Mouse (Mus musculus): Measurements from ENCODE around the gene Slco3a1.

Slco3a1 gene

DNA sequence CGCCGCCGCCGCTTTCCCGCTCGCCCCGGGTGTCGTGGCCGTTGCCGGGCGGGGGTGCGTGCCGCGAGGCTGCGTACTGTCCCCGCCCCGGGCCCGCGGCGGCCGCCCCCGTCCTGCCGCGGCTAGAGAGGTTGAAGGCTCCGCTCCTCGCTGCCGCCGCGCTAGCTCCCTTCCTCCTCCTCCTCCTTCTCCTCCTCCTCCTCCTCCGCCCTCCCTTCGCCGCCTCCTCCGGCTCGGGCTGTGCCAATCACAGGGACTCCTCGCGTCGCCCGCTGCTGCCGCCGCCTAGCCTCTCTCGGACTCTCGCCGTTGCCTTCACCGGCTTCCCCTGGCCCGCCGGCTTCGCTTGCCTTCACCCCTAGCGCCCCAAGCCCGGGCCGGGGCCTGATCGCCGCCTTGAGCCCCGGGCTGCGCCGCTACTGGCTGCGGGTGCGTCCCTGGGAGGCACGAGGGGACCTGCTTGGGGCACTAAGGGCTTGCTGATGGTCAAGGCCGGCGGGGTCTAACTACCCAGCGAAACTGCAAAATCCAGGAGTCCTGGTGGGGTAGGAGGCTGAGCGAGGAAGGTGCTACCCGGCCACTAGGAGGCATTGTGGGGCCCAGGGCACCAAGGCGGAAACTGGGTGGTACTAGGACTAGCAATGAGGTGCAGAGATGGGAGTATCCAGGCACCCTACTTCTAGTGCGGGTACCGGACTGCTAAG lies at the start of gene Slco3a1:
TSS of gene Slco3a1 (minus strand) at position 173 of the 704 bp plus-strand sequence.
- CTCF ChIA-PET, result interaction anchor here (0.5 to 1.8 kb wide), 13 partner anchors 14 to 556 kb away, joined by 3 to 6 read pairs (median 3); no protein-coding TSS in a partner anchor
- POLR2A ChIA-PET, result no interaction called here

DNA sequence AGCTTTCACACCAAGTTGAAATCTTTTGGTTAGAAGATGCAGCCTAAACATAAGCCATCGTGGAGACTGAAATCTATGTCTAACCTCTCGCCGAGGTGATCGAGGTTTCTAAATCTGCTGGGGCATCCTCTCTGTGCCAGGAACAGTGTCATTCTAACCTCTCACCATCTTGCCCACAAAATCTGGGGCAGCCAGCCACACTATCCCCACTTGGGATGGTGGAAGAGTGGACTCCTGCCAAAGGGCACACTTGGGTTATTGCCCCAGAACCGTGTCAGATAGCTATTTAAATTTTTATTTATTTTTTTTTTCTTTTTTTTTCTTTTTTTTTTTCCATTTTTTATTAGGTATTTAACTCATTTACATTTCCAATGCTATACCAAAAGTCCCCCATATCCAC lies 46.4 kb upstream of the Slco3a1 start:
- ChIA-PET CTCF (no interaction called here), POLR2A (interaction anchor here in 1 of 4 experiments (0.6 kb wide), 1 partner anchor 201 kb away, joined by 5 read pairs; no protein-coding TSS in a partner anchor)

DNA sequence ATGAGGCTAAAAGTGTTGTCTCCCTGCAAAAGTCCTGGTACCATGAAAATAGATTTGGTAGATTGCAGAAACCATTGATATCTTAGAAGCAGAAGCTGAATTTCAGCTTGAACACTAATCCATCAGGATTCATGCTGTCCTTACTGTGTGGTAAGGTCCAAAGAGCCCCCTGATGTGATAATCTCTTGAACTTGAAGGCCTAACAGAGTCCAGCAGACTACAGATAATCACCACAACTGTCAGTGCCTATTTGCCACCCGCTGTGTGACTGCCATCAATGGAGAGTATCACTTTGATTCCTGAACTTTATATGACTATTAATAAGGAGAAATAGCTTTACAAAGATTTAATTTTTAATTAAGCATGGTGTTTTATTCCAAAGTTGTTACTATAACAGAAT lies 24.8 kb upstream of the Slco3a1 start:
- CTCF ChIA-PET, result no interaction called here
- POLR2A ChIA-PET, result interaction anchor here in 1 of 4 experiments (0.7 kb wide), 2 partner anchors 863 to 1051 kb away, joined by 3 read pairs; no protein-coding TSS in a partner anchor

DNA sequence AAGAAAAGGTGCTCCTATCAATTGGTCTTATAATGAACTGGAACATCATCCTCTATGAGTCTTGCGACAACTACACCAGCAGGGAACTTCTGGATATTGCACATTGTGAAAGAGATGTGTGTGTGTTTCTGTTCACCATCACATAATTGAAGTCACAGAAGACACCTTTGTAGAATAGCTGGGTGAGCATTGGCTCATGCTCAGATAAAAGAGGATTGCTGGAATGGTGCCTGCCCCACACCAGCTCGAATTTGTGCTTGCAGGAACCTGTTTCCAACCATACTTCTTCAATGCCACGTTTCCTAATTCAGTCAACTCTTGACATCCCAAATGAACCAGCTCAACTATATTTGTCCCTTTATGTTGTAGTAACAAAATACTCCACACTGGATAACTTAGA lies 21.1 kb upstream of the Slco3a1 start:
- ChIA-PET CTCF (interaction anchor here in 1 of 4 experiments (0.7 kb wide), 1 partner anchor 21 kb away, joined by 3 read pairs; no protein-coding TSS in a partner anchor), POLR2A (interaction anchor here in 1 of 4 experiments (1.0 kb wide), 1 partner anchor 385 kb away, joined by 3 read pairs; no protein-coding TSS in a partner anchor)

- POLR2A ChIA-PET, result no interaction called here
- CTCF ChIA-PET, result interaction anchor here in 3 of 4 experiments (0.5 to 1.8 kb wide), 11 partner anchors 14 to 556 kb away, joined by 3 to 6 read pairs (median 3); no protein-coding TSS in a partner anchor
These were observed 836 bp upstream of the Slco3a1 start for GRCm38 (mm10) chr7:74555416-74555815.

- ChIA-PET POLR2A (interaction anchor here in 2 of 4 experiments (0.6 kb wide), 2 partner anchors 75 to 817 kb away, joined by 3 to 6 read pairs; no protein-coding TSS in a partner anchor), CTCF (interaction anchor here (0.7 to 1.8 kb wide), 5 partner anchors 30 to 557 kb away, joined by 3 read pairs; no protein-coding TSS in a partner anchor)
These were observed 479 bp downstream of the Slco3a1 start for GRCm38 (mm10) chr7:74554041-74554561.

GRCm38 (mm10) chr7:74553111-74553650 lies 1.4 kb downstream of the Slco3a1 start:
- CTCF ChIA-PET, result no interaction called here
- POLR2A ChIA-PET, result no interaction called here

GRCm38 (mm10) chr7:74552546-74552945 lies 2.0 kb downstream of the Slco3a1 start:
- POLR2A ChIA-PET, result no interaction called here
- CTCF ChIA-PET, result no interaction called here

DNA sequence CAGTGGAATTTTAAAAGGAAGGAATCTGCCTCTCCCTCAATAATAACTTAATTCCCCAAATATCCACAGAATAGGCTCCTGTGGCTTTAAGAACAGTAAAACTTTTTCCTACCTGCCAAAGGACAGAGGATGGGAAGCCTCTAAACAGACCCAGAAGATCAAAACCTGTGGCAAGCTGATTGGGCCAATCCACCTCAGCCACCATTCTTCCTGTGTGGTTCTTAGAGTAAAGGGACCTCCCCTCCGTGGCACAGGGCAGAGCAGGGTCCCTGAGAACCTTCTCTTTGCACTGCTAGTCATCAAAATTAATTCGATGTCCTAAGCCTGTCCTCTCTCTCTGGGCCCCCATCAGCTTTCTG lies 2.6 kb downstream of the Slco3a1 start:
- POLR2A ChIA-PET, result no interaction called here
- CTCF ChIA-PET, result no interaction called here

DNA sequence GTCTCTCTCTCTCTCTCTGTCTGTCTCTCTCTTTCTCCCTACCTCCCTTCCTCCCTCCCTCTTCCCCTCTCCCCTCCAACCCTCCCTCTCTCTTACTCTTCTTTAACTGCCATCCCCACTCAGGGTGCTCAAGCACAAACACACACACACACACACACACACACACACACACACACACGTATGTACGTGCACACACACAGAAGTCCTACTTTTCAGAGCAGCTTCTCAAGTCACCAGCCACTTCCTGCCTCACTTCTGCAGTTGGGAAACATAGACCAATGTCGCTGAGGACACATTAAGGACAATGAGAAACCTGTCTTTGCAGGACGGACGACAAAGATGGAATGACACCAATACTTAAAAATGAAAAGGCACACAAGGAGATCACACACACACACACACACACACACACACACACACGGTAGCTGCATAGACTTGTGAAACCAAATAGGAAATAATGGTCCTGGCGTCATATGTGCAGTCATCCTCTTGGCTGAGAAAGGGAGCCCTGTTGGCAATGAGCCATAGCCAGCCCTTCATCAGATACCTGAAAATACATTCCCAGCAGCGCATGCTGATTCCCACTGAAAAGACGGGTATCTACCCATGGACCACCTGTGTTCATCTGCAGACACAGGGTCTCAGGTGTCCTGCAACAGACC lies 3.1 kb downstream of the Slco3a1 start:
- ChIA-PET CTCF (interaction anchor here in 1 of 4 experiments (0.7 kb wide), 1 partner anchor 547 kb away, joined by 3 read pairs; no protein-coding TSS in a partner anchor), POLR2A (no interaction called here)

- ChIA-PET POLR2A (no interaction called here), CTCF (interaction anchor here in 1 of 4 experiments (0.7 kb wide), 1 partner anchor 1199 kb away, joined by 8 read pairs; no protein-coding TSS in a partner anchor)
These were observed 4.9 kb downstream of the Slco3a1 start for GRCm38 (mm10) chr7:74549686-74550085.

DNA sequence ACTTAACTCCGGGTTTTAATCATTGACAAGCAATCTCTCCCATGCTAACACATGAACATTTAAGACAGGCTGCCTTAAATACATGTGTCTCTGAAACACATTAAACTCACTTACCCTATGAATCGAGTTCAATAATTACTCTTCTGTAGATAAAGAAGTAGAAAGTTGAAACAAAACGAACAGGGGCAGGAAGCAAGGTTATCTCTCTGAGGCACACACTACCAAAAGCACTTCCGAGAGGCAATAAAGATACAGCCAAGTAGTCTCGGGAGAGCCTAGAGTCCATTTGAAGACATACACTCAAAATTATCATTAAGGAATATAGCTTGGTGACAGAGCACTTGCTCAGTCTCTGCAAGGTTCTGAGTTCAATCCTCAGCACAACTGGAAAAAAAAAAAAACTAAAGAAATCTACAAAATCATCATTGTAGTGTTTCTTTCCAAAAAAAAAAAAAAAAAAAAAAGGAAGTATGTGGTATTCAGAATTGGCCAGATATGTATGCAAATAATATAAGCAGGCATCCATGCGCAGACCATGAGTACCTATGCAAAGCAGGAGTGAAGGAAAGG lies 5.5 kb downstream of the Slco3a1 start:
- CTCF ChIA-PET, result no interaction called here
- POLR2A ChIA-PET, result no interaction called here

- ChIA-PET CTCF (no interaction called here), POLR2A (no interaction called here)
These were observed 7.9 kb downstream of the Slco3a1 start for GRCm38 (mm10) chr7:74546691-74547090.

- ChIA-PET CTCF (no interaction called here), POLR2A (no interaction called here)
These were observed 9.0 kb downstream of the Slco3a1 start for GRCm38 (mm10) chr7:74545498-74545990.

GRCm38 (mm10) chr7:74544306-74544705 lies 10.3 kb downstream of the Slco3a1 start:
- ChIA-PET CTCF (no interaction called here), POLR2A (no interaction called here)

DNA sequence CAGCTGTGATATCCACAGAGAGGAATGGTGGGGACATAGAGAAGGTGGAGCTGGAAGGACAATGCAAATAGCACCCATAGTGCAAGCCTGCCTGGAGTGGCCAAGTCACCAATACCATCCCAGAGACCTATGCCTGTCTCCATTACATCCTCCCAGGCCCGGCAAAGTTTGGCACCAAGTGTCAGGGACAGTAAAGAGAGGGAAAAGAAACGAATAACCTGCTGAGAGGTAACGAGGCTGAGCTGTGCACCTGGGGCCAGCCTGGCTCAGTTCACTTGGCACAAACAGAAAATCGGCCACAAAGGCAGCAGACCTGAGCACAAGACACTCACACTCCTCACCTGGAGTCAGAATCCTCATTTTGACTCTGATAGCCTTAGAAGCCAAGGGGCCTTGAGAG lies 12.6 kb downstream of the Slco3a1 start:
- CTCF ChIA-PET, result no interaction called here

DNA sequence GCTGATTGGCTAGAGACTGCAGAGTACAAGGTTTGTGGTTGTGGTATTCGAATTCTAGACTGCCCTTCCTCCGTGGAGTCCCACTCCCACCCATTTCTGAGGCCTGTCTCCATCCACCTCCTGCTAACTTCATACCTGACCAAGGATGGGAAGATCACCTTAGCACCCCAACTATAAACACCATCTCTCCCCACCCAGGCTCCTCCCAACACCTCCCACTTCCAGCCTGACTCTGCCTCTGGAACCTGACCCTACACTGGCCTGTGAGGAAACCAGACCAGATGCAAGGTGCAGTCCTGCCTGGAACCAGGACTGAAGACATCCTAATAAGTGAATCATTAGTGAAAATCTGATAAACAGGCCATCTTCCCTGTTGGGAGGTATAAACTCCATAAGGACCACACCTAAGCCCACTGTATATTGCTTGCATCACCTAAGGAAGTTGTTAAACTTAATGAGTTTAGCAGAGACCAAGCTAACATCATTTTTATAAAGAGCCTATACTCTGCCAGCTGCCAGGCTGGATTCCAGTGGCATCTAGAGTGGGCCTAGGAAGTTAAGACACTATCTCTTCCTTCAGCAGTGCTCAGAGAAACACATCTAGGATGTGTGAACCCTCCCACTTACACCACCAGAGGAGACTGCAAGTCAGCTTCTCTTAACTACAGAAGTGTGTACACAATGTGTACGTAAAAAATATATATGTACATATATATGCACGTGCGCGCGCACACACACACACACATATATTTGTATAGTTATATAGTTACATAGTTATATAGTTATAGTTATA lies 13.5 kb downstream of the Slco3a1 start:
- ChIA-PET POLR2A (no interaction called here), CTCF (interaction anchor here in 1 of 4 experiments (1.0 kb wide), 1 partner anchor 14 kb away, joined by 3 read pairs; no protein-coding TSS in a partner anchor)

More for the DNA sequence above, 12.6 kb downstream of the Slco3a1 start:
- POLR2A ChIA-PET, result no interaction called here

DNA sequence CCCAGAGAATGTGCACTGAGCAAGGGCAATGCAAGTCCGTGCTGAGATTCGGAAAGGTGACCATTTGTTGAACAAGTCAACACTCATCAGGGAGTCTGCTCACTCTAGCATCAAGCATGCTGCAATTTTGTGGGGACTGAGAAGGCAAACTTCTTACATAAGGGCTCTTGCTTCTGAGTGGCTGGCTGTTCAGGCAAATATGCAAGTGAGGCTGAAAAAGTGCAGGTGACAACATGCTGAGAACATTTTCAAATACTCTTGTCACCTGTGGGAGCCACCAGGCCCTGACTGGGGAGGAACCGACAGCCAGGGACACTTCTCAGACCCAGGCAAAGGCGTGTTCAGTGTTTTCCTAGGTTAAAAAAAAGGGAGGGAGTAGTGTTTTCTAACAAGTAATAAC lies 18.4 kb downstream of the Slco3a1 start:
- ChIA-PET POLR2A (no interaction called here), CTCF (interaction anchor here in 1 of 4 experiments (0.6 kb wide), 1 partner anchor 12 kb away, joined by 6 read pairs; no protein-coding TSS in a partner anchor)

Measured in embryonic stem cell, embryonic (primary cell).